Mouse (Mus musculus): ENCODE measurements around the gene Fam83c. TPM values are rescaled to one million over a fixed set of nuclear protein-coding genes. Genes with fewer than 3 reads are reported as not detected.

Fam83c gene
- 0.04 TPM in 1 of 2 replicates, not detected in the other for polyA plus RNA-seq (2015; fragmentation: Nextera tagmentation; extraction: Ambion mirVana)

DNA sequence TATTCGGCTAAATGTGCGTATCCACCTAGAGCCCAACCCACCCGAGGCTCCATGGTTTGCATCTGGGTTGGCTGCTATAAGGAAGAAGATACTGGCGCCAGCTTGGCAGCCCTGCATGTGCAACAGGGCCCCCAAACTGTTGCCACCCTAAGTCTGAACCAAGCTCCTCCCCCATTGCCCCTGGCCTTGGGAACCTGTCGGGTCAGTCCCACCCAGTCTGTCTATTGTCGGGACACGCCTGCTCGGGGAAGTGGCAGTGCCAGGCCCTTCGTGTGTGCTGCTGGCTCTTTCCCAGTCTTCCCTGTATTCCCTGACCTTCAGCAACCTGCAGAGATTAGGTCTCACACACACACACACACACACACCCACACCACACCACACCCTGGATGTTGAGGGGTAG lies at the start of gene Fam83c:
Fam83c (minus strand) TSS at position 123 of the 400 bp plus-strand sequence.
- Histone ChIP-seq H3K27me3 (replicated peaks; ENCODE audit: insufficient read depth, low read length) (no peaks in the 10 kb centered on the region), H3K4me1 (ENCODE audit: insufficient read depth, low read depth, low read length) (no peaks in the 10 kb centered on the region), H3K4me2 (replicated peaks; ENCODE audit: low read depth, low read length) (no peak within 1 kb of the TSS), H3K9me3 (ENCODE audit: low read length) (no peaks in the 10 kb centered on the region), H3K36me3 (ENCODE audit: insufficient read depth, low read length) (no peaks in the 10 kb centered on the region), H3K27ac (ENCODE audit: low read length) (no peak within 1 kb of the TSS), H3K9ac (replicated peaks; ENCODE audit: low read depth) (no peak within 1 kb of the TSS), H3K4me3 (ENCODE audit: low read depth, low read length) (no peak within 1 kb of the TSS)
- no peak for DNase-seq (ENCODE audit: low spot score)
- no peak for ATAC-seq
- no peak for TF ChIP-seq EP300 (IDR thresholded peaks at IDR 0.05)
- TF ChIP-seq CTCF (IDR thresholded peaks at IDR 0.05): no peak
- WGBS: 39% methylated on average over 9 of the region's 9 CpGs

DNA sequence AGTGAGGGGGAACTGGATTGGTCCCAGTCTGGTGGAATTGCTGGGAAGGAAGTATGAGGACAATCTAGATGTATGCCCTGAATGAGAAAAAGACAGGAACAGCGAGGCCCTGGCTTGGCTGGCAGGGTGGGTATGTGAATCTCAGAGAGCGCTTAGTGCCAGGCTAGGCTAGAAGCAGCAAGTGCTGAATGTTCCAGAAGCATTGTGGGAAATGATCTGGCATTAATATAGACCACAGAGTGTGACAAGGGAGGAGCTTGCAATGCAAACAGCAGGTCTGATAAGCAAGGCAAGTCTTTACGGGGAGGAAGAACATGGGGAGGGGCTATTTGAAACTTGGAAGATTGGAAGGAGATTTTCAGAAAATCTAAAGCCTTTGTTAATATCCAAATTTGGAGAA lies 47.4 kb upstream of the Fam83c start:
- H3K4me3 ChIP-seq (ENCODE audit: low read depth, low read length): no peak overlapping the region
- 70% methylated on average over 3 of the region's 3 CpGs for whole genome bisulfite sequencing
- no peaks in the 10 kb centered on the region for H3K4me1 ChIP-seq (ENCODE audit: insufficient read depth, low read depth, low read length)
- no peak for DNase-seq (ENCODE audit: low spot score)
- H3K27me3 ChIP-seq (replicated peaks; ENCODE audit: insufficient read depth, low read length): no peaks in the 10 kb centered on the region
- TF ChIP-seq CTCF (IDR thresholded peaks at IDR 0.05): no peak
- no peak for TF ChIP-seq EP300 (IDR thresholded peaks at IDR 0.05)
- ATAC-seq: no peak
- no peak overlapping the region for H3K4me2 ChIP-seq (replicated peaks; ENCODE audit: low read depth, low read length)
- no peak overlapping the region for H3K9ac ChIP-seq (replicated peaks; ENCODE audit: low read depth)
- H3K27ac ChIP-seq (ENCODE audit: low read length): no peak overlapping the region
- no peaks in the 10 kb centered on the region for H3K9me3 ChIP-seq (ENCODE audit: low read length)
- peaks cover 5% of the 10 kb centered on the region; the same call in 1 of the 2 replicates for H3K36me3 ChIP-seq (ENCODE audit: insufficient read depth, low read length)

DNA sequence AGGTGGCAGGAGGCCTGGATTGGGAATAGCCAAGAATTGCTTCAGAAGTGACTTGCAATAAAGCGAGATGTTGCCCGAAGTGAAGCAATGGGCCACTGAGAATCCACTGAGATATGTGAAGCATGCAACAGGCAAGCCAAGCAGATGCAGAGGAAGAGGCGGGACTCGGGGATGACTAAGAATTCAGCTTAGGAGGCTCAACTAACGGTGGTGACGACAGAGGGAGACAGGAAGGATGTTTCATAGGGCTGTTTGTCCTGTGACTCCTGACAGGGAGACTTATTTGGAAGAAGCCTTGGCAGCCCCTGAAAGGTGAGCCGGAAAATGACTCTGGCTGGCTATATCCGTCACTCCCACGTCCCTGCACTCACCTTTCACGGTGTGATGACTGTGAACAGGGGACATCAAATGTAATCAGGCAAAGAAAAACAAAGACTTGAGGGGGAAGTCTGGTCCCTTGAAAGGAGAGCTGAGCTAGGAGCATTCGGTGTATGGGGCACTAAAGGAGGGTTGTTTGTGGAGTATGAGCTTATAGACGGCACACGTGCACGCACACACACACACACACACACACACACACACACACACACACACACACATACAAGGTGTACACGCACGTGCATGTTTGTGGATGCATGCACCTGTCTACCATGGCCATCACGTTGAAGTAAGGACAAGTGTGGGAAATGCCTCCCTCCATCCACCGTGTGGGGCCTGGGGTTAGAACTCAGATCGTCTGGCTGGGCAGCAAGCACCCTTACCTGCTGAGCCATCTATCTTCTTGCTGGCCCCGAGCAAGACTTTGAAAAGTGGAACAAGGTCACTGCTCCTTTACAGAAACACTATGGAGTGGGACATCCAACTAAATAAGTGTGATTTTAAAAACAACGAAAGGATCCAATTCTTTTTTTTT lies 44.6 kb upstream of the Fam83c start:
- 73% methylated on average over 21 of the region's 21 CpGs for whole genome bisulfite sequencing
- no peak for DNase-seq (ENCODE audit: low spot score)
- Histone ChIP-seq H3K9me3 (ENCODE audit: low read length) (no peaks in the 10 kb centered on the region), H3K4me1 (ENCODE audit: insufficient read depth, low read depth, low read length) (no peaks in the 10 kb centered on the region), H3K4me2 (replicated peaks; ENCODE audit: low read depth, low read length) (no peak overlapping the region), H3K4me3 (ENCODE audit: low read depth, low read length) (no peak overlapping the region), H3K27me3 (replicated peaks; ENCODE audit: insufficient read depth, low read length) (no peaks in the 10 kb centered on the region), H3K9ac (replicated peaks; ENCODE audit: low read depth) (no peak overlapping the region), H3K36me3 (ENCODE audit: insufficient read depth, low read length) (0 out of 2 replicates have a peak, but pooled peaks cover 9% of the 10 kb centered on the region), H3K27ac (ENCODE audit: low read length) (no peak overlapping the region)
- no peak for TF ChIP-seq EP300 (IDR thresholded peaks at IDR 0.05)
- no peak for TF ChIP-seq CTCF (IDR thresholded peaks at IDR 0.05)
- peak; percentile 21; the same call in 1 of the 2 replicates for ATAC-seq

DNA sequence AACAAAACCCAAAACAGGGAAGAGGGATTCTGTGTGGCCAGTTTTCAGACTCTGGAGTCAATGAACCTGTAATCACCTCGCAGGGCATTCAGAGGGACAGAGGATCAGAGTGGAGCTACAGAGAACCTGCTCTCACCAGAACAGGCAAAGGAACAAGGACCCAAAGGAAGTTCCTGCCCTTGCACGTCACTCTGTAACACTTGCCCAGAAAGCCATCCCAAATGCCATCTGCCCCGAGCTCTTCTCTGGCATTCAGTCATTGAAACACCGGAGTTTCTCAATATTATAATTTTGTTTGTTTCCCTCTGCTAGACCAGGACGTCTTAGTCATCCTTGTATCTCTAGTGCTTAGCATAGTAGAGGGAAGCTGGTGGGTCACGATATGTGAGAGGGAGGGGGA lies 39.0 kb upstream of the Fam83c start:
- Histone ChIP-seq H3K4me1 (ENCODE audit: insufficient read depth, low read depth, low read length) (0 out of 2 replicates have a peak, but pooled peaks cover 6% of the 10 kb centered on the region), H3K36me3 (ENCODE audit: insufficient read depth, low read length) (peaks cover 4% of the 10 kb centered on the region; the same call in 1 of the 2 replicates), H3K4me2 (replicated peaks; ENCODE audit: low read depth, low read length) (no peak overlapping the region), H3K27ac (ENCODE audit: low read length) (no peak overlapping the region), H3K27me3 (replicated peaks; ENCODE audit: insufficient read depth, low read length) (no peaks in the 10 kb centered on the region), H3K9ac (replicated peaks; ENCODE audit: low read depth) (no peak overlapping the region), H3K4me3 (ENCODE audit: low read depth, low read length) (no peak overlapping the region), H3K9me3 (ENCODE audit: low read length) (no peaks in the 10 kb centered on the region)
- TF ChIP-seq CTCF (IDR thresholded peaks at IDR 0.05) (no peak), EP300 (IDR thresholded peaks at IDR 0.05) (no peak)
- 56% methylated on average over 6 of the region's 6 CpGs for WGBS
- ATAC-seq (no peak), DNase-seq (ENCODE audit: low spot score) (no peak)

DNA sequence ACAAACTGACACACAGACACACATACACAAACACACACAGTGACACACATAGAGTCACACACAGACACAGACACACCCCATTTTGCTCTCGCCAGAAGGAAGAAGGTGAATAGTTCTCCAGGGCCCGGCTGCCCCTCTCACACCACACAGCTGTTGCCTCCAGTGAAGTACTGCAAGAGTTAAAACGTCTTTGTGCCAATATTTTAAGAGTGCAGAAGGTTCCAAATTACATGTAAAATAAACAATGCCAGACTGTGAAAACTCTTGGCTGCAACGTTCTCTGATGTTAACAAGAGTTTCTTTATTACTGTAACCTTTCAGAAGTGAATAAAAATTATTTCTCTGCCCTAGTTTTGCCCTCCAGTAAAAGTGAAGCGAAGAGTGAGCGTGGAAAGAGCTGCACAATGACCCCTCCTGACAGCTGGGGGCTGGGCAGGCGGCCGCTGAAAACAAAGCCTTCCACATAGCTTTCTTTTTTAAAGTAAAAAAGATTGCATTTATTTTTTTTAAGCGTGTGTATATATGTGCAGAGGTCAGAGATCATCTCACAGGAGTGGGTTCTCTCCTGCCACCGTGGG lies 38.4 kb upstream of the Fam83c start:
- H3K27ac ChIP-seq (ENCODE audit: low read length): no peak overlapping the region
- DNase-seq (ENCODE audit: low spot score) (peak; percentile 62), ATAC-seq (peak; percentile 35; the same call in 1 of the 2 replicates)
- H3K4me1 ChIP-seq (ENCODE audit: insufficient read depth, low read depth, low read length): 0 out of 2 replicates have a peak, but pooled peaks cover 6% of the 10 kb centered on the region
- no peak for TF ChIP-seq EP300 (IDR thresholded peaks at IDR 0.05)
- no peak for TF ChIP-seq CTCF (IDR thresholded peaks at IDR 0.05)
- H3K4me3 ChIP-seq (ENCODE audit: low read depth, low read length): no peak overlapping the region
- no peaks in the 10 kb centered on the region for H3K27me3 ChIP-seq (replicated peaks; ENCODE audit: insufficient read depth, low read length)
- H3K9me3 ChIP-seq (ENCODE audit: low read length): no peaks in the 10 kb centered on the region
- H3K9ac ChIP-seq (replicated peaks; ENCODE audit: low read depth): no peak overlapping the region
- no peak overlapping the region for H3K4me2 ChIP-seq (replicated peaks; ENCODE audit: low read depth, low read length)
- peaks cover 4% of the 10 kb centered on the region; the same call in 1 of the 2 replicates for H3K36me3 ChIP-seq (ENCODE audit: insufficient read depth, low read length)
- 30% methylated on average over 10 of the region's 10 CpGs for WGBS

DNA sequence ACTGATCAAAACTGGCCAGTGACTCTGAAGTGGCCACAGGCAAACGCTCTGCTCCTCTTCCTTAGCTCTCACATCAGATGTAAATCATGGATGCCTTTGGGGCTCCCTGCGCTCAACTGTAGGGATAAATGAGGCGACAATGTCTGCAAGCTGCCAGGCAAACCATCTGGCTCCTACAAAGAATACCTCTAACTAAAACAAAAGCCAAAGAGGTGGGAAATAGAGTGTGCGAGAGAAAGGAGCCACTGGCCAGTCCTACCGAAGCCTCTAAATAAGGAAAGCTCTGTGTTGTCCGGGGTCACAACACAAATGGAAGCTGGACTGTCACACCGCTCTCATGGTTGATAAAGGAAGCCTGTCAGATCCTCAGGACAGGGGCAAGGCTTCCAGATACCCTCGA lies 37.8 kb upstream of the Fam83c start:
- ATAC-seq: no peak
- peaks cover 8% of the 10 kb centered on the region; the same call in 1 of the 2 replicates for H3K36me3 ChIP-seq (ENCODE audit: insufficient read depth, low read length)
- H3K27me3 ChIP-seq (replicated peaks; ENCODE audit: insufficient read depth, low read length): no peaks in the 10 kb centered on the region
- H3K9ac ChIP-seq (replicated peaks; ENCODE audit: low read depth): no peak overlapping the region
- 64% methylated on average over 8 of the region's 8 CpGs for WGBS
- 0 out of 2 replicates have a peak, but pooled peaks cover 6% of the 10 kb centered on the region for H3K4me1 ChIP-seq (ENCODE audit: insufficient read depth, low read depth, low read length)
- DNase-seq (ENCODE audit: low spot score): no peak
- H3K27ac ChIP-seq (ENCODE audit: low read length): no peak overlapping the region
- no peak for TF ChIP-seq EP300 (IDR thresholded peaks at IDR 0.05)
- no peak for TF ChIP-seq CTCF (IDR thresholded peaks at IDR 0.05)
- H3K4me3 ChIP-seq (ENCODE audit: low read depth, low read length): no peak overlapping the region
- no peaks in the 10 kb centered on the region for H3K9me3 ChIP-seq (ENCODE audit: low read length)
- no peak overlapping the region for H3K4me2 ChIP-seq (replicated peaks; ENCODE audit: low read depth, low read length)
